Mouse (Mus musculus) ovary, adult 18-20 months (tissue): ENCODE data around the gene Rabggtb.
"Not testable (repeated sequence)": the region's sequence is repeated elsewhere in the genome, so short reads cannot be mapped to it uniquely, and the experiment has no call there.

Source experiments
- DNase-seq: peaks from one replicate; pipeline ENCODE4 v3.0.0; 2022; ENCODE audit warnings: low spot score, mixed read lengths

Rabggtb gene

DNA sequence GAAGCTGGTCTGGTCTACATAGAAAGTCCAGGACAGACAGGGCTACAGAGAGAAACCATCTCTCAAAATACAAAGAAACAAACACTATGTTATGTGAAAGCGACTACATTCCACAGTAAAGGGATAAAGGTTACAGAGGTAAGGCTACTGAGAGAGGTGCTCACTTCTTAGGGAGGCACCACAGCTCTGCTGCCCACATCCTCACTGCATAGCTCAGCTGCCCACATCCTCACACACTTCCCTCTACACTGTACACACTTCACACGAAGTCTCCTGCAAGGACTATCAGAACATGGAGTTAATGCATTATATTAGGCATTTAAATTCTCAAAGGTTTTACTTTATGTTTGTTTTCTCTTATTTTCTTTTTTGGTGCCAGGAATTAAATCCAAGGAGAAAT is 49.0 kb downstream of the Rabggtb start:
- DNase-seq, result no peak

DNA sequence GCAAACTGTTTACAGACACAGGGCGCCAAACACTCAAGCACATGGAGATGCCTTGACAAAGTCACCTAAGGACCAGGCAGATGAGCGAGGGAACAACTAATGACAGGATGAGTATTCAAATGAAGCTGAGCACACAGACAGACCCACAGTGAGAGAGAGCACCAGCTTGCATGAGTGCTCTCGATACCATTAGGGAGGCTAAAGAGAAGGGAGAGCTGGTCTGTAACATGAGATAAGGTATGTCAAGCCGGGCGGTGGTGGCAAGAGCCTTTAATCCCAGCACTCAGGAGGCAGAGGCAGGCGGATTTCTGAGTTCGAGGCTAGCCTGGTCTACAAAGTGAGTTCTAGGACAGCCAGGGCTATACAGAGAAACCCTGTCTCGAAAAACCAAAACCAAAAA is 52.4 kb downstream of the Rabggtb start:
- not testable (repeated sequence) for DNase-seq

DNA sequence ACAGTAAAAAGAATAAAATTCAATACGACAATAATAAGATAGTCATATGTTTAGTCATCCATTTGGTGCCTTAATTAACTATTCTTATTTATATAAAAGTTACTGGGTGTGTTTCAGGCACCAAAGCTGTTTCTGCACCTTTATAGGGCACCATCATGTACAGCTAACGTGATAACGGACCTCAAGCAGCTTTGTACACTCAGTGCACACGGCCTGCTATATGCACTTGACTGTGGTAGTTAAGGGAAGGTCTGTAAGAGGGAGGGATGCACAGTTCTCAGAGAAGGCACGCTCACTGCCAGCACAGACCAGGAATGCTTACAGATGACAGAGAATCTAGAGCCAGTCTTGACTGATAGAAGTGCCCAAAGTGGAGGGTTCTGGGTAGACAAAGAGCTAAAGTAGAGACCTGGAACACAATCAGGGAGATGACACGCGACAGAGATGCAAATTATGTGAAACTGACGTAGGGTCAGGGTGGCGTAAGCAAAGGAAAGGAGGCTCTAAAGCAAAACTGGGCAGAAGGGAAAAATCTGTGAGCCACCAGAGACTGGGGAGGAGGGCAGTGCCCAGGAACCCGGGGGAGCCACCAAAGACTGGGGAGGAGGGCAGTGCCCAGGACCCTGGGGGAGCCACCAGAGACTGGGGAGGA is 54.3 kb downstream of the Rabggtb start:
- no peak for DNase-seq
